Mouse (Mus musculus) liver, embryonic 14.5 days (tissue): ENCODE results near the gene Gm10401. TPM values are rescaled to one million over a fixed set of nuclear protein-coding genes. Genes with fewer than 3 reads are reported as not detected.

ENCODE experiments used
- ATAC-seq: fragments of 200-750 bp; cut with Nextera tagmentation; 2 replicates; pipeline ENCODE4 v1.8.0; 2017; ENCODE audit warnings: moderate number of reproducible peaks, mild to moderate bottlenecking, moderate library complexity; ENCODE audit not compliant: insufficient read depth
- DNase-seq, 3 experiments: peaks; one replicate each; pipeline ENCODE4 v3.0.0-alpha.2; 2012 to 2013; ENCODE audit warnings: low read depth in 3 of 3, low spot score in 3 of 3
- H3K27ac ChIP-seq: fragments of 300-500 bp; sonication (generic); 2 replicates; pipeline ENCODE4 v1.5.1; 2014; ENCODE audit warnings: moderate library complexity, mild to moderate bottlenecking, control low read depth, inconsistent platforms
- H3K27me3 ChIP-seq: fragments of 300-500 bp; sonication (generic); 2 replicates; pipeline ENCODE4 v1.6.1; 2014; ENCODE audit warnings: mild to moderate bottlenecking, low read length, moderate library complexity; ENCODE audit not compliant: control insufficient read depth, insufficient read depth
- H3K36me3 ChIP-seq: fragments of 300-500 bp; sonication (generic); replicated peaks from 2 replicates; pipeline ENCODE4 v1.6.1; 2014; ENCODE audit warnings: low read depth; ENCODE audit not compliant: control insufficient read depth, insufficient read depth
- H3K4me1 ChIP-seq, 2 experiments: fragments of 200-500 bp in 1 of 2; fragments of 300-500 bp in 1 of 2; sonication (generic) in 1 of 2; replicated peaks; 2 replicates each; pipeline ENCODE4 v1.6.1; 2012 to 2014; ENCODE audit warnings: antibody characterized with exemption in 1 of 2, inconsistent platforms in 1 of 2, low read length in 1 of 2; ENCODE audit not compliant: control insufficient read depth in 2 of 2, insufficient read depth in 2 of 2
- H3K4me2 ChIP-seq: fragments of 300-500 bp; sonication (generic); 2 replicates; pipeline ENCODE4 v1.6.1; 2014; ENCODE audit warnings: low read depth, mild to moderate bottlenecking, control low read depth, moderate library complexity
- H3K4me3 ChIP-seq, 2 experiments: fragments of 200-500 bp in 1 of 2; fragments of 300-500 bp in 1 of 2; sonication (generic) in 1 of 2; 2 replicates each; pipeline ENCODE4 v1.5.1; 2012 to 2014; ENCODE audit warnings: low read depth in 2 of 2, low read length in 2 of 2, mild to moderate bottlenecking in 2 of 2, control low read depth in 1 of 2, inconsistent platforms in 1 of 2, moderate library complexity in 1 of 2; ENCODE audit not compliant: insufficient read depth in 1 of 2
- H3K9ac ChIP-seq: fragments of 300-500 bp; sonication (generic); replicated peaks from 2 replicates; pipeline ENCODE4 v1.6.1; 2014; ENCODE audit warnings: mild to moderate bottlenecking, control low read depth, moderate library complexity
- H3K9me3 ChIP-seq: fragments of 300-500 bp; sonication (generic); 2 replicates; pipeline ENCODE4 v1.6.1; 2016; ENCODE audit warnings: low read length, mixed read lengths; ENCODE audit not compliant: control insufficient read depth
- CTCF ChIP-seq: IDR thresholded peaks from 2 replicates; pipeline ENCODE4 v1.5.1; 2016; ENCODE audit warnings: antibody characterized with exemption, low read depth, control low read depth
- EP300 ChIP-seq: IDR thresholded peaks from 2 replicates; pipeline ENCODE4 v1.6.1; 2016; ENCODE audit warnings: antibody characterized with exemption, low read depth
- WGBS: fragments of 180-500 bp; shearing (Covaris S2); extraction: QIAGEN DNeasy Blood & Tissue Kit; methylation state at CpG from one replicate; pipeline ENCODE4 v1.1.7; 2014; ENCODE audit not compliant: insufficient replicate concordance; 5-methylcytosine and 5-hydroxymethylcytosine counted together
- polyA plus RNA-seq, 2 experiments: library from polyadenylated mRNA; depleted of rRNA in 1 of 2; stranded (reverse) in 1 of 2; unstranded in 1 of 2; fragments of >200 nt; fragmentation: Nextera tagmentation in 1 of 2; extraction: Ambion mirVana in 1 of 2; gene quantifications; 2 replicates each; pipeline versions ENCODE4 v1.2.1 to v1.2.3; 2012 to 2014

Gene Gm10401
- polyA plus RNA-seq, 2 experiments, result 0.07 to 14.0 TPM

DNA sequence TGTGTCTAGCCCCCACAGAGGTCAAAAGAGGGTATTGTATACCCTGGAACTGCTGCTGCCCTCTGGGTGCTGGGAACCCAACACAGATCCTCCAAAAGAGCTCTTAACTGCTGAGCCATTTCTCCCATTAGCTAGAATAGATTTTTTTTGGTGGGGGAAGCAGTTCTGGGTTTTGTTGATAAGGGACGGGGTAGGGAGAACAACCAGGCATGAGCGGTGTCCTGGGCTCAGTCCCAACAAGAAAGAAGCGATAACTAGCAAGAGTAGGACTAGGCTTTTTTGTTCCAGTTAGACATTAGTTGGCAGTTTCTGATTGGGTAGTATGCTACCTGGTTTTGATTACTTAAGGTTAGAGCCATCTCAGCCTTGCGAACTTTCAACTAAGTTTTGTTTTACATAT is 40.9 kb downstream of the Gm10401 start:
- Histone ChIP-seq H3K4me2 (peak overlapping the region; percentile 36), H3K4me3 (no peak overlapping the region), H3K36me3 (peaks cover 7% of the 10 kb centered on the region), H3K9me3 (no peaks in the 10 kb centered on the region), H3K27me3 (no peaks in the 10 kb centered on the region), H3K27ac (peak overlapping the region; percentile 86), H3K9ac (no peak overlapping the region), H3K4me1 (peaks cover 77 to 86% of the 10 kb centered on the region in 2 experiments)
- 21% methylated on average over 4 of the region's 4 CpGs for WGBS
- DNase-seq (peak; percentile 75 to 78 (median 75)), ATAC-seq (peak; percentile 54)
- peak; percentile 83 for TF ChIP-seq EP300
- TF ChIP-seq CTCF, result no peak

DNA sequence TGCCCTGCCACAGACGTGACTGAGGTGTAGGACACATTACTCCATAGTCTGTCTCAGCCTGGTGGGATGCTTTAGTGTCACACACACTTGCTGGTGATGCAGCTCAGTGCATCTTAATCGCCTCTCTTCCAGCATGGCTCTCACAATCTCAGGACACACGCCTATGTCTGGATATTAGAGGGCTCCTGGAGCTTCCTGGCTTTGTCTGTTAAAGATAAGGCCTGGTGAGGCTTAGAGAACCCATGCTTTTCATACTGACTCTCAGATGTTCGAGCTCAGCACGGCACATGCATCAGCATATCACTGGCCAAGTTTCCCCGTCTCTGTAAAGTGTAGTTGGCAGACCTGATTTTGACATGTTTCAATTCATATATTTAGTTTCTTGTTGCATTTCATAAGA is 42.7 kb downstream of the Gm10401 start:
- H3K36me3 ChIP-seq, result no peaks in the 10 kb centered on the region
- peak overlapping the region; percentile 38 for H3K4me2 ChIP-seq
- DNase-seq (peak; percentile 72 to 81 (median 78)), ATAC-seq (peak; percentile 76)
- peak overlapping the region; percentile 41 for H3K9ac ChIP-seq
- peaks cover 87 to 91% of the 10 kb centered on the region in 2 experiments for H3K4me1 ChIP-seq
- TF ChIP-seq EP300 (peak; percentile 85), CTCF (no peak)
- H3K27ac ChIP-seq, result peak overlapping the region; percentile 86
- H3K9me3 ChIP-seq, result no peaks in the 10 kb centered on the region
- 14% methylated on average over 6 of the region's 6 CpGs for WGBS
- no peak overlapping the region for H3K4me3 ChIP-seq
- no peaks in the 10 kb centered on the region for H3K27me3 ChIP-seq

DNA sequence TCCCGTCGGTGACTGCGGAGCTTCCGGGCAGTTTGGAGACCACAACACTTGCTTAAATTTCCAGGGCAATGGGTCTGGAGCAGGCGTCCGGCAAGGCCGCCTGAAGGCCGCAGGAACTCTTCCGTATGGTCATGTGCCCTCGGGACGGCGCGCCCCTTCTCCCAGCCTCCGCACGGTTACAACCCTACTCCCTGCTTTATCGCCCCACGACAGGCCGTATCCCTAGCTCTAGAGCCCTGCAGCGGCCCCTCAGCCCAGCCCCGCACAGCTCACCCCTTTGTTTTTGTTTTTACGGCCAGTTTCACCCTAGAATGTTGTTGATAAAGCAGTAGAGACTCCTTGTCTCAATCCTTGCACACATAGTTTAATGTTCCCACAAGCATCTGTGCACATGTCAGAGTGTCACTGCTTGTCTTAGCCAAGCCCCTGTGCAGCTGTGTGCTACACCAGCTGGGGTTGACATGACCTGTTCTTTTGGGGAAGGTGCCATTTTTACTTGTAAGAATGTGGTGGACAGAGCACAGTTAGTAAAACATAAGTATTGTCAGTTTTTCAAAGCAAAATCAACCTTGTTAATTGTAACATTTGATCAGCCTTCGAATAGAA is 44.2 kb downstream of the Gm10401 start:
- peaks cover 72 to 82% of the 10 kb centered on the region in 2 experiments for H3K4me1 ChIP-seq
- ATAC-seq (peak; percentile 61), DNase-seq (peak in 1 of 3 experiments; percentile 66)
- H3K27me3 ChIP-seq, result no peaks in the 10 kb centered on the region
- H3K27ac ChIP-seq, result peak overlapping the region; percentile 86
- no peaks in the 10 kb centered on the region for H3K36me3 ChIP-seq
- no peak overlapping the region for H3K4me3 ChIP-seq
- H3K4me2 ChIP-seq, result peak overlapping the region; percentile 48
- peak; percentile 34; the same call in 1 of the 2 replicates for TF ChIP-seq EP300
- no peak for TF ChIP-seq CTCF
- H3K9ac ChIP-seq, result no peak overlapping the region; the same call in 1 of the 2 replicates
- WGBS, result 72% methylated on average over 22 of the region's 22 CpGs
- H3K9me3 ChIP-seq, result no peaks in the 10 kb centered on the region

DNA sequence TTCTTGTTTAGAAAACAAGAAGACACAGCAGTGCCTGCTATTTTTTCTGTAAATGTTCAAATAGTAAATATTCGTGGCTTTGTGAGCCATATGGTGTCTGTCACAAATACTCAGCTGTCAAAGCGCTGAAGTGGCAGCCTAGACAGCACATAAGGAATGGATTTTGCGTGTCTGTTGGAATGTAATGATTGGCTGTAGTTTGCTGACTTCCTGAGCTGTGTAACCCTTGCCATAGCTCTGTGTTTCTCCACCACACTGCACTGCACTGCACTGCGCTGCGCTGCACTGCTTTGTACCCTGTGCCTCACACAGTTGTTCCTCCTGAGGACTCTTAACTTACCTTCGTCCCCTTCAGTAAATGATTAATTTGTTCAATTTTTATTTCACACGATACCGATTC is 45.5 kb downstream of the Gm10401 start:
- H3K9ac ChIP-seq, result no peak overlapping the region
- no peak overlapping the region for H3K4me2 ChIP-seq
- no peak for ATAC-seq
- no peak overlapping the region for H3K4me3 ChIP-seq
- H3K4me1 ChIP-seq, result peaks cover 59 to 73% of the 10 kb centered on the region in 2 experiments
- no peaks in the 10 kb centered on the region for H3K36me3 ChIP-seq
- H3K27me3 ChIP-seq, result no peaks in the 10 kb centered on the region
- TF ChIP-seq CTCF (no peak), EP300 (no peak)
- no peak for DNase-seq
- no peaks in the 10 kb centered on the region for H3K9me3 ChIP-seq
- peak overlapping the region; percentile 13; the same call in 1 of the 2 replicates for H3K27ac ChIP-seq
- 74% methylated on average over 8 of the region's 8 CpGs for WGBS

DNA sequence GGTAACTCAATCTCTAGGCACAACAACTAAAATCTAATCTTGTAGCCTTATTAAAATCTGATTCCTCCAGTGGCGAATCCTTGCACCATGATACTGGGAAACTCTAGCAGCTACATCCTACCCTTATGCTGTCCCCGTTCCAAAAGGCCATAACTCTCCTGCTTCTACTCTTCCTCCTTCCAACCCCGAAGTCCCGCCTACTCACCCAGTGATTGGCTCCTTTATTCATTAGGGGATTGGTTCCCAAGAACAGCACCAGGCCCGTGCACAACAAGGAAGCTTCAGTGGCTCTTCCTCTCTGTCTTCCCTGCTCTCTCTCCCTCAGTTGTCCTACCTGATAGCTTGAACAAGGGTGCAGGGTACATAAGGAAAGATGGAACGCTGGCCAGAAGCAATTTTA is 47.3 kb downstream of the Gm10401 start:
- TF ChIP-seq EP300 (no peak), CTCF (no peak)
- ATAC-seq, result no peak
- Histone ChIP-seq H3K27me3 (no peaks in the 10 kb centered on the region), H3K9me3 (no peaks in the 10 kb centered on the region), H3K36me3 (no peaks in the 10 kb centered on the region), H3K4me2 (no peak overlapping the region), H3K27ac (no peak overlapping the region), H3K4me1 (peaks cover 42 to 55% of the 10 kb centered on the region in 2 experiments), H3K9ac (no peak overlapping the region), H3K4me3 (no peak overlapping the region)
- WGBS, result 72% methylated on average over 6 of the region's 6 CpGs
- DNase-seq, result no peak
